Mouse (Mus musculus): ENCODE results near the gene Mtif3. TPM values are rescaled to one million over a fixed set of nuclear protein-coding genes. Genes with fewer than 3 reads are reported as not detected.

The Mtif3 gene
- total and polyA plus RNA-seq, 3 experiments, result 15.2 to 26.7 (median 25.6) TPM

- dilution Hi-C loops (cut with MboI; ENCODE audit: extremely low pct_ligation_motif_present, extremely low pct_unique_long_range_greater_than_20kb, low sequenced_read_pairs), result no loop called here
Measured at GRCm38 (mm10) chr5:146971776-146972561, 8.4 kb upstream of the Mtif3 start.

GRCm38 (mm10) chr5:146968695-146969393, 5.2 kb upstream of the Mtif3 start:
- Histone ChIP-seq H3K4me1 (ENCODE audit: control insufficient read depth in 1 of 2, insufficient read depth in 2 of 2) (peaks cover 0 to 12% of the 10 kb centered on the region in 2 experiments; a peak in 2 of 4 replicates), H3K27ac (ENCODE audit: insufficient read depth, low read depth) (no peak overlapping the region), H3K9me3 (replicated peaks; ENCODE audit: low read length) (no peaks in the 10 kb centered on the region), H3K36me3 (replicated peaks in 1 of 2; ENCODE audit: control insufficient read depth in 1 of 2, insufficient read depth in 1 of 2, low read length in 1 of 2) (no peaks in the 10 kb centered on the region), H3K27me3 (replicated peaks) (no peaks in the 10 kb centered on the region), H3K79me2 (replicated peaks; ENCODE audit: control insufficient read depth, extremely low read depth, insufficient read depth, poor library complexity, severe bottlenecking) (no peaks in the 10 kb centered on the region), H3K4me3 (replicated peaks in 1 of 3; ENCODE audit: low read depth in 2 of 3, low read length in 2 of 3, poor library complexity in 1 of 3) (no peak overlapping the region), H3K9ac (ENCODE audit: insufficient read depth, low read depth) (no peak overlapping the region), H3K4me2 (ENCODE audit: insufficient read depth, low read depth, poor library complexity, severe bottlenecking) (no peak overlapping the region)
- dilution Hi-C loops (cut with MboI; ENCODE audit: extremely low pct_ligation_motif_present, extremely low pct_unique_long_range_greater_than_20kb, low sequenced_read_pairs), result no loop called here
- DNase-seq (ENCODE audit: extremely low read depth), result no peak
- TF ChIP-seq MYC (IDR thresholded peaks at IDR 0.05; ENCODE audit: low read depth, low read length) (no peak), CHD2 (IDR thresholded peaks at IDR 0.05; ENCODE audit: low read length) (no peak), CTCF (conservative IDR thresholded peaks at IDR 0.05 in 1 of 2, IDR thresholded peaks at IDR 0.05 in 1 of 2; ENCODE audit: low read depth in 2 of 2, low read length in 2 of 2) (no peak), PAX5 (IDR thresholded peaks at IDR 0.05; ENCODE audit: low read length) (no peak), E2F4 (IDR thresholded peaks at IDR 0.05; ENCODE audit: insufficient replicate concordance, low read depth, low read length) (no peak), ZNF384 (IDR thresholded peaks at IDR 0.05; ENCODE audit: low read depth, low read length) (no peak), BHLHE40 (IDR thresholded peaks at IDR 0.05; ENCODE audit: low read depth, low read length) (no peak), POLR2AphosphoS2 (IDR thresholded peaks at IDR 0.05; ENCODE audit: low read depth, low read length) (no peak), RAD21 (IDR thresholded peaks at IDR 0.05; ENCODE audit: low read depth, low read length) (no peak)
- in situ Hi-C loops (cut with MboI; ENCODE audit: low pct_ligation_motif_present, low pct_unique_long_range_greater_than_20kb, low sequenced_read_pairs), result no loop called here

More at GRCm38 (mm10) chr5:146971776-146972561, 8.4 kb upstream of the Mtif3 start:
- DNase-seq (ENCODE audit: extremely low read depth), result no peak
- Histone ChIP-seq H3K9ac (ENCODE audit: insufficient read depth, low read depth) (no peak overlapping the region), H3K27me3 (replicated peaks) (no peaks in the 10 kb centered on the region), H3K4me3 (replicated peaks in 1 of 3; ENCODE audit: low read depth in 2 of 3, low read length in 2 of 3, poor library complexity in 1 of 3) (no peak overlapping the region), H3K36me3 (replicated peaks in 1 of 2; ENCODE audit: control insufficient read depth in 1 of 2, insufficient read depth in 1 of 2, low read length in 1 of 2) (no peaks in the 10 kb centered on the region), H3K4me1 (ENCODE audit: control insufficient read depth in 1 of 2, insufficient read depth in 2 of 2) (peaks cover 0 to 7% of the 10 kb centered on the region in 2 experiments; a peak in 2 of 4 replicates), H3K79me2 (replicated peaks; ENCODE audit: control insufficient read depth, extremely low read depth, insufficient read depth, poor library complexity, severe bottlenecking) (no peaks in the 10 kb centered on the region), H3K9me3 (replicated peaks; ENCODE audit: low read length) (no peaks in the 10 kb centered on the region), H3K27ac (ENCODE audit: insufficient read depth, low read depth) (no peak overlapping the region), H3K4me2 (ENCODE audit: insufficient read depth, low read depth, poor library complexity, severe bottlenecking) (no peak overlapping the region; the same call in 1 of the 2 replicates)
- no peak for TF ChIP-seq MYC (IDR thresholded peaks at IDR 0.05; ENCODE audit: low read depth, low read length)
- no peak for TF ChIP-seq USF1 (IDR thresholded peaks at IDR 0.05; ENCODE audit: low read depth, low read length)
- TF ChIP-seq NELFE (IDR thresholded peaks at IDR 0.05; ENCODE audit: low read depth, low read length), result no peak
- no peak for TF ChIP-seq MAFK (IDR thresholded peaks at IDR 0.05; ENCODE audit: insufficient replicate concordance, low read length)
- TF ChIP-seq SIN3A (IDR thresholded peaks at IDR 0.05; ENCODE audit: low read length), result no peak
- no peak for TF ChIP-seq PAX5 (IDR thresholded peaks at IDR 0.05; ENCODE audit: low read length)
- TF ChIP-seq RAD21 (IDR thresholded peaks at IDR 0.05; ENCODE audit: low read depth, low read length), result no peak
- TF ChIP-seq MAX (IDR thresholded peaks at IDR 0.05; ENCODE audit: low read length), result no peak
- no peak for TF ChIP-seq CHD2 (IDR thresholded peaks at IDR 0.05; ENCODE audit: low read length)
- no peak for TF ChIP-seq GABPA (IDR thresholded peaks at IDR 0.05; ENCODE audit: insufficient replicate concordance, low read depth, low read length)
- TF ChIP-seq ZNF384 (IDR thresholded peaks at IDR 0.05; ENCODE audit: low read depth, low read length), result no peak
- TF ChIP-seq ZKSCAN1 (IDR thresholded peaks at IDR 0.05; ENCODE audit: borderline replicate concordance, low read depth, low read length), result no peak
- no peak for TF ChIP-seq ZC3H11A (IDR thresholded peaks at IDR 0.05; ENCODE audit: low read depth, low read length)
- no peak for TF ChIP-seq TCF12 (IDR thresholded peaks at IDR 0.05; ENCODE audit: low read depth, low read length)
- TF ChIP-seq ETS1 (conservative IDR thresholded peaks at IDR 0.05; ENCODE audit: low read depth, low read length), result no peak
- TF ChIP-seq HCFC1 (IDR thresholded peaks at IDR 0.05; ENCODE audit: low read depth, low read length), result no peak
- in situ Hi-C loops (cut with MboI; ENCODE audit: low pct_ligation_motif_present, low pct_unique_long_range_greater_than_20kb, low sequenced_read_pairs), result no loop called here
